Mouse (Mus musculus): ENCODE data around the gene Elmo3. TPM values are rescaled to one million over a fixed set of nuclear protein-coding genes. Genes with fewer than 3 reads are reported as not detected.

Gene Elmo3
- total RNA-seq, 2 experiments from 2014 or later, result 0.77 to 0.81 TPM

DNA sequence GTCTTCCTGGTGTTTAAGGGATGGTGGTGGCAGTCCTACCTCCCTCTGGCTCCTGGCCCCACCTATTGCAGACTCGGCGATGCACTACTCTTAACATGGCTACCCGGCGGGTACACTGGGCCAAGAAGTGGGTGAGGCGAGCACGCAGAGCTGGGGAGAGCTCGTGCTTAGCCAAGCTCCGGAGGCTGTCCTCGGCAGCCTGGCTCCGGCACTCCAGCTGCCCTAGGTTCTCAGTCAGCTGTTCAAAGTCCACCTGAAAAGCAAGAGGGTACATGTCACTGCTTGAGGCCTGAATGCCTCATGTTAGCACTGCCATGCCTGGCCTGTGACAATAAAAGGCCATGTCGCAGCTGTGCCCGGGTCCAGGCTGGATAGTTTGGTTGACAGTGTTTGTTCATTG, 24.9 kb downstream of the Elmo3 start:
- DNase-seq, result no peak

DNA sequence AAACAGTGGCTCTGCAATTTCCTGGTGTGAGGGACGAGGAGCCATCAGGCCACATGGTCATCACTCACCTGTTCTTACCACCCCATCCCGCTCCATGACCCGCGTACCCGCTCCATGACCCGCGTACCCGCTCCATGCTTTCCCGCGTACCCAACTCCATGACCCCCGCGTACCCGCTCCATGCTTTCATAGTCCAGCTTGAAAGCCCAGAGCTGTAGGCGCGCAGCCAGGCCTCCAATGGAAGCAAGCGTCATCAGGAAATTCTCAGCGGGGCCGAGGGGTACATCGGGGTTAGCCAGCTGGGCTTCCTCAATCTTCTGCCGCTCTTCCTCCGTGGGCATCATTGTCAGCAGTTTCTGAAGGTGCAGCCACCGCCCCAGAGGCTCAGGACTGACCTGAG, 26.1 kb downstream of the Elmo3 start:
- no peak for DNase-seq

DNA sequence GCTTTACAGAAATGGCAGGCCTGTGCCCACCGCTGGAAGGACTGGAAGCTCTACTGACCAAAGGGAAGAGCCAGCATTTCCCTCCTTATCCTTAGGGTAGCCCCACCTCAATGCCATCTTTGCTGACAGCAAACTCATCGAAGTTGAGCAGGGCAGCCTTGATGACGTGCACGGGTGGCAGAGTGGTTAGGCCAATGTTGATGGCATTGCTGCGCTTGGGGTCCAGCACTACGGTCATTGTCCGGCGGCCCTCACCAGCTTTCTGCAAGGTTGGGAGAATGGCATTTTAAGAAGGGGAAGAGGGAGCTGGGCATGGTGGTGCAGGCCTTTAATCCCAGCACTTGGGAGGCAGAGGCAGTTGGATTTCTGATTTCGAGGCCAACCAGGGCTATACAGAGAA, 26.5 kb downstream of the Elmo3 start:
- DNase-seq, result no peak

DNA sequence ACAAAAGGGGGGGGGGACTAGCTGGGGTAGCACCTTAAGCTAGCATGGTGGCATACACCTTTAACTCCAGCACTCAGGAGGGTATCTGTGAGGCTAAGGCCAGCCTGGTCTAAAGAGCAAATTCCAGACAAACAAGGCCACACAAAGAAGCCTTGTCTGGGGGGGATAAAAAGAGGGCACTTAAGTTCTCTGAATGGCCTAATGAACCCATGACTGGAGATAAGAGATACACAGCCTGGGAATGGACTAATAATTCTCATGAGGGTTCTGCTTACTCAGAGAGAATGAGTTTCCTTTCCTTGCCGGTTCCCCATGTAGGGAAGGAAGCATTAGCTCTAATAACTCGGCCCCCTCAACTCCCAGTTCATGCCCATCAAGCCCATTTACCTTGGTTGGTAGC, 27.1 kb downstream of the Elmo3 start:
- no peak for DNase-seq

- no peak for DNase-seq
These were observed 31.2 kb downstream of the Elmo3 start for GRCm38 (mm10) chr8:105336373-105337130.

- no peak for DNase-seq
These were observed 33.6 kb downstream of the Elmo3 start for GRCm38 (mm10) chr8:105338992-105339391.

GRCm38 (mm10) chr8:105339886-105340635, 34.7 kb downstream of the Elmo3 start:
- DNase-seq, result no peak

GRCm38 (mm10) chr8:105341399-105341798, 36.0 kb downstream of the Elmo3 start:
- DNase-seq, result no peak

- no peak for DNase-seq
These were observed 37.4 kb downstream of the Elmo3 start for GRCm38 (mm10) chr8:105342768-105343167.

DNA sequence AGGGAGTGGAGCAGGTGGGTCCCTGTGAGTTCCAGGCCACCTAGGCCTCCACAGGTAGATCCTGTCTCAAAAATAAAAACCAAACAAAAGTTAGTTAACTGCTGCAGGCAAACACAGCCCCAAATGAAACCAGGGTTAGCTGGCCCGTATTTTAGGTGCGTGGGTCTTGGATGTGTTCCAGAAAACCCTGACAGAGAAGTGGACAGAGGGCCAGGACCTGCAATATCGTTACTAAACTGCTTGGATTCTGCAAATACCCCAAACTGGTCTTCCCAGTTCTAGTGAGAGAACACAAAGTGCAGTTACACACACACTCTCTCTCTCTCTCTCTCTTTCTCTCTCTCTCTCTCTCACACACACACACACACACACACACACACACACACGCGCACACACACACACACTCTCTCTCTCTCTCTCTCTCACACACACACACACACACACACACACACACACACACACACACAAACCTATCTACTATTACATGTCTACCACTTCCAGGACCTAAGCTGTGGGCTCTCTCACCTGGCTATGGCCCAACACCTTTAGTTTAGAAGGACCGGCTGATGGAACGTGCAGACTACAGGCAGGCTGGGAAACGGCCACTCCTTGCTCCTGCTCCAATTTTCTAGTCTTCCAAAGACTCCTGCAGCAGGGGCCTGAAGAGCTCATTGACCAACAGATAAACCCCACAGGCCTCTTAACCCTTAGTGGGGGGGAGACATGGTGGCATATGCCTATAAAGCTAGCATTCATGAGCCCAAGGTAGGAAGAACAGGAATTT, 38.6 kb downstream of the Elmo3 start:
- no peak for DNase-seq

DNA sequence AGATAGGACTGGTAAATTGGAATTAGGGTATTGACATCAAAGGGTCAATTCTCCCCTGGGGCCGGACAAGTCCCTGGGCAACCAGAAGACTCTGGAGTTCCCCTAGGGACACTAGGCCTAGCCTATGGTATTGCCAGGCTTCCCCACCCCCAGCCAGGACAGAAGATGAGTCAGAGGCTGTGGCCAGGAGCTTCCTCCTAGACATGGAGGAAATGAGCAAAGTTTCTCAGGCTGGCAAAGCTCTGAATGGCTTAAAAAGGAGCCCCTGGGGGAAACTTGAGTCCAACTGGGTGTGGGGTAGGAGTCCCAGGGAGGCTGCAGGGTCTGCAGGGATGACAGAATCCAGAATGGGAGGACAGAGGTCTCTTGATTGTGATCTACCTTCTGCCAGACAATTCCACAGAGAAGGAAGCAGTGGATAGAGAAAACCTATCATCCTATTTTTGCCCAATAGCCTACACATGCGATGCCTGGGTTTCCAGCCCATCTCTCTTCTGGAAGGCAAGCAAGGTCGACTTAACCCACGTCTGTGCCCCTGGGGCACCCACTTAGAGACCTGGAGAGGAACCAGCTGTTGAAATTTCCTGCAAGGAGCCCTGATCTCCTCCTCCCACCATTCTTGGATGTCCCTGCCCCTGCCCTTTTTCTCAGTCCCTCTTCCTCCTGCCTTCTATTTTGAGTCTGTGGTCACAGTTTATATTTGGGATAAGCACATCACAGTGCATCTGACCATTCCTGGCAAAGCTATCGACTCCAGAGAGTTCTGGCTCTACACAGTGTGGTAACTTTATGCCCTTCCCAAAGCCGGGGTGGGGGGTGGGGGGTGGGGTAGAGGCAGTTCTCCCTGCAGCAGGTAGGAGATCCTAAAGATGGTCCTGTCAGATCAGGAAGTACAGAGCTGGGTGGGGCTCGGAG, 39.9 kb downstream of the Elmo3 start:
- DNase-seq, result no peak

- no peak for DNase-seq
These were observed 41.4 kb downstream of the Elmo3 start for GRCm38 (mm10) chr8:105346611-105347427.

DNA sequence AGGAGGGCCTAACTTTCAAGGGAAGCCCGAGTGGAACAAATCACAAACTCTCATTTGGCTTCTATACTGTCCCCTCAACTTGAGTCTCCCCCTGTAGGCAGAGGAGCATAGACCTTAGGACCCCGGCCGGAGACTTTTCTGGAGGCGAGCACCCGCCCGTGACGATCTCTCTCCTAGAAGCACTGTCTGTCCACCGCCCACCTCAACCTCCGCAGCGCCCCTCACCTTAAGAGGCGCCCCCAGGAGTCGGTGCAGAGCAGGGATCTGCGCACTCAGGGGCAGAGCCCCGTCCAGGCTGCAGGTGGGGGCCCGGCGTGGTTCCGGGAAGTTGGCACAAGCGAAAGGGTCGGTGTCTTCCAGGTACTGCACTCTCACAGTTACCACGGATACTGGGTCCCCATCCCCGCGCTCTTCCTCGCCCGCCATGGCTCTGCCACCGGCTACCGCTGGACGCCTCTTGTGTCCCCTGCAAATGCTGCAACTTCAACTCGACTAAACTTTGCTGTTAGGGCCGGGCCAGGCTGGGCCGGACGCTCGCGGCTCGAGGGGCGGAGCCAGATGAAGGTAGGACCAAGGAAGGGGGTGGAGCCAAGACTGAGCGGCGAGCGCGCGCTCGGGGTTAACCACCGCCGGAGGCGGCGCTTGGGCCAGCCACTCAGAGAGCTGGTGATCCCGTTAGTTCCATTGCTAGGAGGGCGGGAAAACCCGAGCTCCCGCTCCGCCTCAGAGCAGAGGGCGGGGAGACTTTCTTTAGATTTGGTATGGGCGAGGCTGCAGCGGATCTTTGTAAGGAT, 42.2 kb downstream of the Elmo3 start, which contains the start of gene Fhod1:
Gene Fhod1, minus strand, starts transcription at position 526 of the 794 bp plus-strand sequence.
- DNase-seq, result peak; percentile 76 to 81

GRCm38 (mm10) chr8:105348450-105349095, 43.2 kb downstream of the Elmo3 start, which contains the start of gene Slc9a5:
TSS of gene Slc9a5 (plus strand) at chr8:105348843.
- peak in 1 of 2 experiments; percentile 46 for DNase-seq

- DNase-seq, result no peak
These were observed 43.8 kb downstream of the Elmo3 start for GRCm38 (mm10) chr8:105349096-105349771.

DNA sequence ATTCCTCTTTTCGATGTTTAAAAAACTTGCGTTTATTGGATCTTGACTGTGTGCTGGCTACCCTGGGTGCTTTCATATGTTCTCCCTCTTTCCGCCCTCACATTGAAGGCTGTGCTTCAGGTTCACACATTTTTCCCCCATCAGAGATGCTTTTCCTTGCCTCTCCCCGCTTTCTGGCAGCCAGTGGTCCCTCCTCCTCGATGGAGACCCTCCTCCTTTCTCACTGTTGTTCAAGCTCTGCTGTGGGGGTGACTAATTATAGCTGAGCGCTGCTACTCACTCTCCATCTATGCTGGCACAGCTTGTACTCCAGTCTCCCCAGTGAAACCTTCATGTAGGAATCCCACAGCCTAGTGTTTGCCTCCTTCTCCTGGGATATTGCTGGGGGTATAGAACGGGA, 44.8 kb downstream of the Elmo3 start:
- no peak for DNase-seq

DNA sequence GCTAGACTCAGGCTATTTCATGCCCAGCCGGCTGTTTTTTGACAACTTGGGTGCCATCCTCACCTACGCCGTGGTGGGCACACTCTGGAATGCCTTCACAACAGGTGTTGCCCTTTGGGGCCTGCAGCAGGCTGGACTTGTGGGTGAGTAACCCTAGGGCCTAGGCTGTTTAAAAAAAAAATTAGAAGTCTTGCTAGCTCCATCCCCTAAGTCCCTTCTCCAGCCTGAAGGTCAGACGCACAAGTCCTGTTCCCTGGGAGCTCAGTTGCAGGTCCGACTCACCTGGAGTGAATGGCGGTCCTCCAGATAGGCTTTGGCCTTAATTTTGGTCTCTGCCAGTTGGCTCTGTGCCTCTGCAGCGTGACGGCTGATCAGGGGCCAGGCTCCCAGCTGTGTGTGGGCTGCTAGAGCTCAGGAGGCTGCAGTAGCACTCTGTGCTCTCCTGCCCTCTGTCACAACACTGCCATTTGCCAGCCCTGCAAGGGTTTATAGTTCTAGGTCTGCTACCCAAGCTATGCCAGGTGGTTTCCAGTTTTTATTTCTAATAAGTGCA, 48.3 kb downstream of the Elmo3 start:
- DNase-seq, result no peak

GRCm38 (mm10) chr8:105354549-105354948, 49.1 kb downstream of the Elmo3 start:
- DNase-seq, result no peak
